Mouse (Mus musculus) frontal cortex, postnatal 25 days (tissue): ENCODE measurements around the gene Arih1.
A peak's percentile ranks its signal among the peaks of the same experiment; 100 is the strongest.

Source experiments
- DNase-seq, 2 experiments: peaks; one replicate each; pipeline ENCODE4 v3.0.0; 2022; ENCODE audit warnings: low spot score in 2 of 2

Arih1 gene

GRCm38 (mm10) chr9:59486549-59487065 is at the start of gene Arih1:
Gene Arih1, minus strand, starts transcription at chr9:59486618.
- peak; percentile 98 to 99 for DNase-seq

- DNase-seq, result no peak
Measured at GRCm38 (mm10) chr9:59533889-59534288, 47.5 kb upstream of the Arih1 start.

GRCm38 (mm10) chr9:59533422-59533821 is 47.0 kb upstream of the Arih1 start:
- no peak for DNase-seq

- no peak for DNase-seq
Measured at GRCm38 (mm10) chr9:59531645-59532044, 45.2 kb upstream of the Arih1 start.

GRCm38 (mm10) chr9:59528274-59528673 is 41.9 kb upstream of the Arih1 start:
- no peak for DNase-seq

GRCm38 (mm10) chr9:59527580-59527979 is 41.2 kb upstream of the Arih1 start:
- DNase-seq, result no peak

GRCm38 (mm10) chr9:59526727-59527126 is 40.3 kb upstream of the Arih1 start:
- no peak for DNase-seq

GRCm38 (mm10) chr9:59522906-59523305 is 36.5 kb upstream of the Arih1 start:
- no peak for DNase-seq

- DNase-seq, result no peak
Measured at GRCm38 (mm10) chr9:59519396-59519795, 33.0 kb upstream of the Arih1 start.

GRCm38 (mm10) chr9:59518976-59519375 is 32.6 kb upstream of the Arih1 start:
- DNase-seq, result peak in 1 of 2 experiments; percentile 33

- DNase-seq, result no peak
Measured at GRCm38 (mm10) chr9:59517127-59517526, 30.7 kb upstream of the Arih1 start.

GRCm38 (mm10) chr9:59515069-59515468 is 28.7 kb upstream of the Arih1 start:
- no peak for DNase-seq

- DNase-seq, result no peak
Measured at GRCm38 (mm10) chr9:59512381-59512780, 26.0 kb upstream of the Arih1 start.

- no peak for DNase-seq
Measured at GRCm38 (mm10) chr9:59508146-59508545, 21.7 kb upstream of the Arih1 start.

- no peak for DNase-seq
Measured at GRCm38 (mm10) chr9:59487331-59487730, 913 bp upstream of the Arih1 start.

- peak in 1 of 2 experiments; percentile 36 for DNase-seq
Measured at GRCm38 (mm10) chr9:59486076-59486518, 321 bp downstream of the Arih1 start.

- peak; percentile 28 to 41 for DNase-seq
Measured at GRCm38 (mm10) chr9:59485511-59486075, 825 bp downstream of the Arih1 start.

GRCm38 (mm10) chr9:59484760-59485159 is 1.7 kb downstream of the Arih1 start:
- no peak for DNase-seq

- DNase-seq, result no peak
Measured at GRCm38 (mm10) chr9:59482419-59482818, 4.0 kb downstream of the Arih1 start.

- no peak for DNase-seq
Measured at GRCm38 (mm10) chr9:59476617-59477016, 9.8 kb downstream of the Arih1 start.

GRCm38 (mm10) chr9:59474838-59475237 is 11.6 kb downstream of the Arih1 start:
- DNase-seq, result no peak

- no peak for DNase-seq
Measured at GRCm38 (mm10) chr9:59473171-59473570, 13.2 kb downstream of the Arih1 start.

GRCm38 (mm10) chr9:59469446-59469845 is 17.0 kb downstream of the Arih1 start:
- DNase-seq, result no peak

- no peak for DNase-seq
Measured at GRCm38 (mm10) chr9:59464293-59464692, 22.1 kb downstream of the Arih1 start.
